Mouse (Mus musculus): ENCODE measurements around the gene Prss37.

Prss37 gene

DNA sequence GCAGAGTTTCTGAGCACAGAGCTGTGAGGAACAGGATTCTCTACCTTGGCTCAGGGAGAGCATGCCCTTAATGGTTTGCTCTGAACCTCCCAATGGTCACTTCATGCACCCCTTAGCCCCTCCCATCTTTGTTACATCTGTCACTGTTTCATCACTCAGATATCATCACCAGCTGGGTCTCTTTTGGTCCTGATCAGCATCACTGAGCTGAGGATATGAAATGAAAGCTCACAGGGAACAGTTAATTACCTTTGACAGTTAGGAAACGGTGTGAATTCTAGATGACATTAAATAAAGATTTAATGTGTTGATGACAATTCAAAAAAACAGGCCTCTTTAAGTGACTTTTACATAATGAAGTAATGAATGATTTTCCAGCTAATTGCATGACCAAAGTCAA, at the start of gene Prss37:
Gene Prss37, minus strand, starts transcription at position 101 of the 400 bp plus-strand sequence.
- DNase-seq (ENCODE audit: low spot score), result no peak

GRCm38 (mm10) chr6:40554950-40555349, 35.6 kb upstream of the Prss37 start, which contains the start of gene Olfr461:
Gene Olfr461 (minus strand): TSS chr6:40555050.
- DNase-seq (ENCODE audit: low spot score), result no peak

DNA sequence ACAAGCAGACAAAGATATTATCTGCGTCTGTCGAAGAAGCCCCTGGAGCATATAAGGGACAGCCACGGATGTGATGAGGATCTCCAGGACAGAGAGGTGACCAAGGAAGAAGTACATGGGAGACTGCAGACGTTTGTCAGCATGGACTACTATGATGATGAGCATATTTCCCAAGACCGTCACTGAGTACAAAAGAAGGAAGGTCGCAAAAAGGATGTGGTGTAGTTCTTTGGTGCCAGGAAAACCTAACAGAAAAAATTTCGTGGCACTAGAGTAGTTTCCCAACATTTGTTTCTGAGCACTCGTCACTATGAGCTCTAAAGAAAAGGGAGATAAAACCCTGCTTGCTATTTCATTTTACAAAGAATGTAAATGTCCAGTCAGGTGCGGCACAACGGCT, 25.4 kb upstream of the Prss37 start:
- no peak for DNase-seq (ENCODE audit: low spot score)

GRCm38 (mm10) chr6:40493229-40493628, 26.1 kb downstream of the Prss37 start, which contains the start of gene Tas2r108:
Gene Tas2r108 (plus strand): TSS chr6:40493529.
- no peak for DNase-seq (ENCODE audit: low spot score)

DNA sequence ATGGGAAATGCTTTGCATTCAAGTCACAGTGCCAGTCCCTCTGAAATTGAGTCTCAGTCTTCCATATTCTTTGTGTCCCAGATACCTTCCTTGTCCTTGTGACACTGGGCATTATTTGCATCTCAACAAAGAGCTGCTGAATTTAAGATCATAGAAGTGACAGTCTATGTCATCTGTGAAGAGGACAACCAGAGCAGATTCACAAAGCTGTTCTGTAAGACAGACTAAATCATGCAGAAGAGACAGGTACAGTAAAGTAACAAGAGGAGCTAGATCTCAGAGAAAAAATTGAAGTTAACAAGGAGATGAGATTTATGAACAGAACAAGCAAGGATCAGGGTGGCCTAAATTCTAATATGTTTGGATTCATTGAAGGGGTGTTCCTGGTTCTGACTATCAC, 28.4 kb downstream of the Prss37 start, which contains the start of gene Tas2r137:
Gene Tas2r137, plus strand, starts transcription at position 301 of the 400 bp plus-strand sequence.
- DNase-seq (ENCODE audit: low spot score), result no peak

DNA sequence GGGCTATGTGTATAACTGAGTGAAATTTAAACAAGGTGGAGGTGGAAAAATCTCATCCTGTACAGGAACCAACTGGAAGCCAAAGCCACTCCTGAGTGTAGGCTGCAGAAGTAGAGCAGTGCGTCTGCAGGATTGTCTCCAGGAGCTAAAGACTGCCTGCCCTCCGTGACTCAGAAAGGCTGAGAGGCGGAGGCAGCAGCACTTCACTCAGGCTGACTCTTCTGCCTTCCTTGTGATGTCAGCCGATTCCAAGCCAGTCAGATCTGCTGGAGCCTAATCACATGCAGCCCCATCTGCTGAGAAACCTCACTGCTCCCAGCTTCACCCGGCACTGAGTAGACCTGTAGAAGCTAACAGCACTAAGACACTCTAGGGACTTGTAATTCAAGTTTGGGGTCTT, 37.0 kb downstream of the Prss37 start:
- DNase-seq (ENCODE audit: low spot score), result no peak

DNA sequence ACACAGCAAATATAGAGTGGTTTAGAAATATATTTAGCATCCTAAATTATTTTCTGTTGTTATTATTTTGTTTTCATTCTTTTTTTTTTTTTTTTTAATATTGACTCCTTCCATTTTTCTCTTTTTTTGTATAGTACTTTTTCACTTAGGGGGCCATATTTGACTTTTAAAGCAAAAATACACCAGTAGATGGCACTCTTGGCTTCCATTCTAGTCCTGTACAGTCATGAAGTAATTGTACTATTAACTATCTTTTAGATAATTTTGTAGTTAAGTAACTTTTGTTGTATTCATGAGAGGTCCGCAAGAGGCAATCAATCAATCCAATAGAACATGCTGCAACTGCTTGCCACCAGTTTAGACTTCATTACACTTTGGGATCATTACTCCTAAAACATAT, 39.6 kb downstream of the Prss37 start:
- DNase-seq (ENCODE audit: low spot score), result peak; percentile 24

GRCm38 (mm10) chr6:40476132-40476531, 43.2 kb downstream of the Prss37 start:
- DNase-seq (ENCODE audit: low spot score), result no peak

GRCm38 (mm10) chr6:40471720-40472010, 47.6 kb downstream of the Prss37 start:
- no peak for DNase-seq (ENCODE audit: low spot score)

GRCm38 (mm10) chr6:40470916-40471719, 48.2 kb downstream of the Prss37 start, which contains the start of gene Ssbp1:
Gene Ssbp1 (plus strand): TSS chr6:40471352.
- peak; percentile 83 for DNase-seq (ENCODE audit: low spot score)

GRCm38 (mm10) chr6:40465710-40466109, 53.6 kb downstream of the Prss37 start:
- no peak for DNase-seq (ENCODE audit: low spot score)

All from layer of hippocampus, adult 9-10 months (tissue).